Mouse (Mus musculus) urinary bladder, adult 2 months (tissue): ENCODE measurements around the gene Rfx8. TPM values are rescaled to one million over a fixed set of nuclear protein-coding genes. Genes with fewer than 3 reads are reported as not detected.

ENCODE experiments used
- DNase-seq: peaks from one replicate; pipeline ENCODE4 v3.0.0; 2022; ENCODE audit warnings: low spot score
- polyA plus RNA-seq: library from polyadenylated mRNA; depleted of rRNA; stranded (reverse); fragments of >200 nt; gene quantifications from 2 replicates; pipeline ENCODE4 v1.2.3, GENCODE M21; 2012; rRNA removed

The Rfx8 gene
- polyA plus RNA-seq = 0.10 and 0.23 TPM in 2 replicates

DNA sequence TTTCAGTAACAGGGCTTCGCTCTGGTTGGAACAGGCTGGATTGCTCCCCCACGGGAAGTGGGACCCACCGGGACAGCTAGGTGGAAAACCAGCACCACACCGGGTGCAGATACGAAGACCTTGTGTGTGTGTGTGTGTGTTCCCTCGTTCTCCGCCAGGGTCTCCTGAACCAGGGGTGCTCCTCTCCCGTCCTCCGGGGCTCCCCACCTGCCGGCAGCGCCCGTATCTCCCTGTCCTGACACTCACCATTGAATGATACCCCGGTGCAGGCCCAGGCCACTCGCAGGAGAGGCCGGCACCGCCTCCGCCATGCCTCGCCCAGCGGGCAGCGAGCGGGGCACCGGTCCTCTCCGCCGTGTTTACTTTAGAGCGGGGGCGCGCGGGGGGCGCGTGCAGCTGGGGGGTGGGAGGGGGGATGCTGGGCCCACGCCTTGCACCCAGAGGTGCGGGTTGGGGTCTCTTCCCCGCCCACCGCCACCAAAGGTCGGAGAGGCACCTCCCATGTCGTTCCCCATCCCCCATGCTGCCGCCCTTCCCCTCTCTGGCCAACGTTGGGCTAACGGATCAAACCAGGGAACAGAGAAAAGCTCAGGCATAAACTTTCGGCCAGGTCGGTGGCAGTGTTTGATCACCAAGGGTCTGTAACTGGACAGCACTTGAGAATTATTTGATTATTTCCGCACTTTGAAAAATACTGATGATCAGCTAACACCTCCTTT lies at the start of gene Rfx8:
Rfx8 (minus strand) TSS at position 366 of the 719 bp plus-strand sequence.
- DNase-seq = no peak

DNA sequence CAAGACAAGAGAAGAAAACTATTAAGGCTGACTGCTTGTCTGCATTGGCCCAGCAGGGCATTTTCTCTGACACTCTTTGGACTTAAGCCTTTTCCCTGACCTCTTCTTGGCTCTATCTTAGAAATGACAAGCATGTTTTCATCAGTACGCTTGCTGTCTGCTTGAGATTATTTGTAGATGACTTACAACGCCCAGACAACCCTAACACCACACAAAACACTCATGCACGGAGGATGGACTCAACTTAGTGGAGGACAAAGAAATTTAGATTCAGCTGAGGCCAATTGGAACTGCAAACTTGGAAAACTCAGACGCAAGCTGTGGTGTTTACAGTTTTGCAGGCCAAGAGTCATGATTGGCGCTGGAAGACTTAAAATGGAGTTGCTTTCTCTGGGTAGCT lies 49.6 kb upstream of the Rfx8 start:
- DNase-seq = no peak

DNA sequence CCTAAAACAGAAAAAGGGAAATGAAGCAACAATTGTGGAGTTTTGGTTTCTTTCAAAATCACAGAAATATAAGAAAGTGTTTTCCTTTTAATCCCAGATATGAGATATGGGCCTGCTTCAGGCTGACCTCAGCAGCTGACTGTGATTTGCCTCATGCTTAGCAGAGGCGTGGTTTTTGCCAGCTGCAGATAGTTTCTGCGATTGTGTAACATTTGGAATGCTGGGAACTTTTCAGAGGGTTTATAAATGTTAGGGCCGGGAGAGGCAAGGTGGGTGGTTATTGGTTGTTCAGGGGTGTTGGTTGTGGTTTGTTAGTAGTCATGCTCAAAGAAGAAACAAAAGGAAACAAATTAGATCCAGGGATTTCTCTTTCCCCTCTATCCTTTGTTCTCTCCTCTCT lies 47.2 kb upstream of the Rfx8 start:
- DNase-seq = no peak

DNA sequence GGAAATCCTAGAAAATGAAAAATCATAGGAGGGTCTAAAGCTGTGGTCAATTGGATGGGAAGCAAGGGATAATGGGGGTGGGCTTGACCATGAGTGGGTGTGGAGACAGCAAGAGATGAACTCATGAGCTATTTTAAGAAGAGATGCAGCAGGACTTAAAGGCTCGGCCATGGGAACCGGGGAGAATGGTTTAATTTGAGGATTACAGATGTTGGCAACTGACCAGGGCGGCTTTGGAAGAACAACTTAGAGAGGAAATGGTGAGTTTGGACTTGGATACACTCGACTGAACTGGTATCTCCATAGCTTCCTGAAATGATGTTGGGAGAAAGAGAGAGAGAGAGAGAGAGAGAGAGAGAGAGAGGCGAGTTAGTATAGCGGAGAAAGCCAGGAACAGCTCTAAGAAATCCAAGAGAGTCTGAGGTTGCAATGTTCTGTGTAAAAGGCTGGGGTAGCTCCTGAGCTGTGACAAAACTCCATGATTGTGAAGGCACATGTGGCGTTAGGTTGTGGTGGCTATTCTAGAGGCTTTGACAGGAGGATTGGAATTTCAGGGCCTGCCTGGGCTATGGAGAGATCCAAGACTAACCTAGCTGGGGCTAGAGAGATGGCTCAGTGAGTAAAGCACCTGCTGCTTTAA lies 45.2 kb upstream of the Rfx8 start:
- DNase-seq = no peak

DNA sequence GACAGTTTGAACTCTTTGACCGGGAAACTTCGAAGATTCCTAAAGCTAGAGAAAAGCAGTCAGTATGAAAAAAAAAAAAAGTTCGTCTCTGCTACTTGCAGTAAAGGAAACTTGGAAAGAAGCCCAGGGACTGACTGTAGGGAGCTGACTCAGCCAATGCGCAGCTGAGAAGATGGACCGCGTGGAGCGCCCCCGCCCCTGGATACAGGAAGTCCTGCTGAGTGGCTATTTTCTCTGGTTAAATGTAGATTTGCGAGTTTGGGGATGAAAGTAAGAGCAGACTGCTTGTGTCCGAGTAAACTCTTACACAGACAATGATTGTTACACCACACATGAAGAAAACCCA lies 41.2 kb upstream of the Rfx8 start:
- DNase-seq = peak; percentile 39

DNA sequence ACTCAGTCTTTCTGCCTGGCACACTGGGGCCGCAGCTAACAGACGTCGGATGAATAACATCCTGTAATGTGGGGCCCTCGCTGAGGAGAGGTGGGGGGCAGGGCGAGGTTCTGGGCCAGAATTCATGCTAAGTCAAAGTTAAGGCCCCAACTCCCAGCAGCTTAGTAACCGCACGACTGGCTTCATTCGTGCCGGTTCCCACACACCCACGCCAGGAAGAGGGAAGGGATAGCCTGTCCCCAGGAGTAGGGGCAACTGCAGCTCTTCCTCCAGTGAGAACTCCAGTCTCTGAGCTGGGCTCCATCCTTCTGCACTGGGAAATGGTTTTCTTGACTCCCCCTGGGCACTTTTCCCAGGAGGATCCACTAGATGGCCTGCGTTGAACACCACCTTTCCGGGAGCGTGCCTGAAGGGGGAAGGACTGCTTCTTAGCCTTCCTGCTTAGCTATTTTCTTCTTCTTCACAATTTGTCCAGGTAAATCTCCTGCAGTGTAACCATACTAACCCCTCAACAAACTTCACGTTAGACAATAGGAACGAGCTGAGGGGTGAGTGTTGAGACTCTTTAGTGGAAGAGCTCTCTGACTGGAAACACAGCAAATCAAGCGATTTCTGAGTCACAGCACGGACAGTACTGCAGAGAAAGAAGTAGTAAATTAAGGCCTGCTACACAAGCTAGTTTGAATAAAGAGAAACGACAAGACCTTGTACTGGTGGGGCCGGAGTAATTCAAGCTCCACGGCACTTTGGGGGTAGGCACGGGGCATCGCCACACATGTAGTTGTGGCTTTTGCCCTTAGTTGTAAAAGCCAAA lies 40.6 kb upstream of the Rfx8 start:
- DNase-seq = peak; percentile 32

DNA sequence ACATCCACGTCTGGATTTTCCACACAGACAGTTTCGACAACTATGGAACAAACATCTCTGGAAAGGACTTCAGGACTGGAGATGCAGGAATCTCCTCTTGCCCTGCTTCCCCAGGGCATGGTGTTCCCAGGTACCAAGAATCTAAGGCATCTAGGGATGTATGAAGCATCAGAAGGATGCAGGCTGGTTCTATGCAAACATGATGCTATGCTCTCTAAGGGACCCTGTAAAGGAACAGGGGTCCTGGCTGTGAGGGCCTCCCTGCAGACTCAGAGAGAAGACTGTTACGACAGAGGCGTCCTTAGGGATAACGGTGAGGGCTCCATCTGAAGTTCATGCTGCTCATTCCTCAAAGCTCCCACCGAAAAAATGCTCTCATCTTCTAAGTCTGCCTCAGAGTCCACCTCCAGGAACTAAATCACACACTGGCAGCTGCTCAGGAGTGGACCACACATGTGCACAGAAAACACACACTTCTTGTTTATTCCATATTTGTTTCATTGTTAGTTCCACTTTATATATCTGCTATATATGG lies 39.5 kb upstream of the Rfx8 start:
- no peak for DNase-seq

DNA sequence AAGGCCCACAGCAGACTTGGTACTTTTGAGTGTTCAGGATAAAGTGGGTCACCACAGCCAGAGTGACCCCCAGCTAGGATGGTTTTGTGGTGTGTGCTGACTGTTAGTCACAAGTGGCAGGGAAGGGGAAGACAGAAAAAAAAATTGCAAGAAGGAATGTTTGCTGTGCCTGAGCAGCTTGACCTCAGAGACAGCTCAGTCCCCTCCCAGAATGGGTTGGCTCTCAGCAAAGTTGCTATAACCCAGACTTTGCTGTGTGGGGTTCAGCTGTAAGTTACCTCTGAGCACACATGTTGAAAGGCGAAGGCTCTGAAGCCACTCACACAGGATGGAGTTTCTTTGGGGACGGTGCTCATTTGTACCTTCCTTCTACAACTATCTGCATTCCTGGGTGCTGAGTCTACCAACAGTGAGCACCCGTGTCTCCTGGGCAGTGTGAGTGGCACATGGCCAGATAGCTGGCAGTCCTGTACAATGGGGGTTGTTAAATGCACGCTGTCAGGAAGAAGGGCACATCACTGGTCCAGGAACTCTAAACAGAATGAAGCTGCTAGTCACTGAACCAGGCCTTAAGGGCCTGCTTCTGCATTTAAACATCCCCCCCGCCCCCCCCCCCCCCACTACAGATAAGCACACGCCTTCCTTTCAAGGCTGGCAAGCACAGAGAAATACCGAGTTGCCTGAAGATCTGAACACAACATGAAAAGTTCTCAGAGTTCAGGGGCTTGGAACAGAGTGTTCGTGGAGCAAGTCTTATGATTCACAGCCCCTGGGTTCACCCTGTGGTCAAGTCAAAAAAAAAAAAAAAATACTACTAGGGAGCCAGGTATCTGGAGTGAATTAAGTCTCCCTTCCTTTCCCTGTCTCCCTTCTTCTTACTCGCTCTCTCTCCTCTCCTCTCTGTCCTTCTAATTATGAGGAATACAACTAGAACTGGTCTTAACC lies 38.7 kb upstream of the Rfx8 start:
- DNase-seq = no peak

DNA sequence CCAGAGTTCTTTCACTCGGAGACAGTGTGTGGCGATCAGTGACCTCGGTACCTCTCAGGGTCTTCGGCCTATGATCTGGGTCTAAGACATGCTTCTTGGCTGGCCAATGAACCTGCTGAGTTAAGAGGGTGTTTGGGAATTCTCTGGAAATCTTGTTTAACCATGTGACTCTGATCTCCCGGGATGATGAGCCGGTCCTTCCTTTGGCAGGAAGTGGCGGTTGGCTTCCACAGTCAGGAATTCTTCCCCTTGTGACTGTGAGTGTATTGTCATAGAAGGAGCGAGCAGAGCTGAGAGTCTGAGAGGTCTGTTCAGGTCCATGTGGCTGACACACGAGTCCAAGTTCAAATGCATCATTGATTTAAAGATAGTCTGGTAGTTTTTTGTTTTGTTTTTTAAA lies 37.4 kb upstream of the Rfx8 start:
- no peak for DNase-seq

DNA sequence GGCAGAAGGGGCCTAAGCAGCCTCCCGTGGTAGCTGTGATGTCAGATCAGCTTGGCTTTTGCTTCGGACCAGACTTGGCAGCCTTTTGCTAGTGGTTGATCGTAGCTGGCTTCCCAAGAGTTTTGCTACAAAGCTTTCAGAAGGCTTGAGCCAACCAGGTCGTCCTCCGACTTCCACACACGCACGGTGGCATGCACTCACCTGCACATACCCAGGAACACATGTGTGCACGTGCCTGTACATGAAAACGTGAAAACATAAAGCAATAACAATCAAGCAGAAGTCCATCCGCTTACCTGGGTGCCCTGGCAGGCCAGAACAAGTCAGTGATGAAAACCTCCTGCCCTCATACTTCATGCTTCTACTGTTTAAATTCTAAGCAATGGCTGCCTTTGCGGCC lies 36.2 kb upstream of the Rfx8 start:
- peak; percentile 36 for DNase-seq

DNA sequence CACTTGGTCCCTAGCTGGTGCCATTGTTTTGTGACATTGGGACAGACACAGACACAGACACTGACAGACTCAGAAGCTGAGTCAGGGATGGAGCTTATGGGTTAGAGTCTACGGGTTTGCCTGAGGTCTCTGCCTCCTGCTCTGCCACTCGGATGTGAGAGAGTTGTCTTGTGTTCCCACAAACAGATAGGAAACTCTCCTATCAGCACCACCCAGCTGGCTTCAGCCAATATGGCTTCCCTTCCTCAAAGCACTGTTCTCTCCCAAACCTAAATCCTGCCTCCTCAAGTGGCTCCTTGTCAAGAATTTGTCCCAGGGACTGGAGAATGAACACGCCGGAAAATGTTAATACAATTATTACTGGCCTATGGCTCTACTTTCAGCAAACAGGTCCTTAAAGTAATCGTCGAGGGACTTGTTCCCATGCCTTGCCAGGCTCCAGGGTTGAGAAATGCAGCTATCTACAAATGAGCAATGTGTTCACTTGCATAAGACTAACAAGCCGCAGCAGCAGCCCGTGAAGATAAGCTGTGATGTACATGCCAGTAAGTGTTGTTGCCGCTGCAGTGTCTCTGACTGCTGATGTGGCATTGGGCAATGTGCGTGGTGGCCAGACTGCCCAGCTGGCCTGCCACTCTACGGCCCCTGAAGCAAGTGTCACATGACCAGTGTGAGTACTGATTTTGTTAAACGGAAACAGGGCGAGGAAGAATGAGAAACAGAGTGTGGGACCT lies 33.6 kb upstream of the Rfx8 start:
- no peak for DNase-seq

DNA sequence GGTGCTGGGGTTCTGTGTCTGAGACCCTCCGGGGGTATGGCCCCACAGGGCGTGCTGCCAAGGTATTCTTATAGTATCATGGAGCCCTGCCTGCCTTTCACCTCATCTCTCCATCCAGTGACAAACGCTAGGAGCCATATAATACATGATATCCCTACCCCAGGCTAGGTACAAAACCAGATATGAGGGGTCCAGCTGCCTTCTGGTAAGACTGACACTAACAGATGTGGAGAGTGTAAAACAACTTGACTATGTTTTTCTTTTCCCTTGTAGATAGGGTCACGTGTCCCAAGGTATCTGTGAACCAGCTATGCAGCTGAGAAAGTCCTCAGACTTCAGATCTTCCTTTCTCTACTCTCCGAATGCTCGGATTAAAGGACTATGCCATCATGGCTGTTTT lies 30.7 kb upstream of the Rfx8 start:
- no peak for DNase-seq

DNA sequence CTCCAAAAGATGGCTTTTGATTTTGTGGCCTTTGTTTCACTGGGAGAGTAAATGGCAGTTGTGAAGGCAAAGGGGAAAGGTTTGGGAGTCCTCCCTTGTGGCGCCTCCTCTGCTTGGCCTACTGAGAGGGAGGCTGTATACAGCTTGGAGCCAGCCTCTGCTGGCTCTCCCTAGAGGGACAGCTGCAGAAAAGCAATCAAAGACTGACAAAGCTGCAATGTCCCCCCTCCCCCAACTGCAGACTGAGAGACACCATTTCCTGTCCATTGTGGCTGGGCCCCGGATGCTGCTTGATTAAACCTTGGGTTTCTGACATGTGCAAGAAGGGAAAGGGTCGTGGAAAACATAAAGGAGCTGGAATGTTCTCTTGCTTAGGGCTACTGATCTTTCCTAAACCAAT lies 28.9 kb upstream of the Rfx8 start:
- no peak for DNase-seq

DNA sequence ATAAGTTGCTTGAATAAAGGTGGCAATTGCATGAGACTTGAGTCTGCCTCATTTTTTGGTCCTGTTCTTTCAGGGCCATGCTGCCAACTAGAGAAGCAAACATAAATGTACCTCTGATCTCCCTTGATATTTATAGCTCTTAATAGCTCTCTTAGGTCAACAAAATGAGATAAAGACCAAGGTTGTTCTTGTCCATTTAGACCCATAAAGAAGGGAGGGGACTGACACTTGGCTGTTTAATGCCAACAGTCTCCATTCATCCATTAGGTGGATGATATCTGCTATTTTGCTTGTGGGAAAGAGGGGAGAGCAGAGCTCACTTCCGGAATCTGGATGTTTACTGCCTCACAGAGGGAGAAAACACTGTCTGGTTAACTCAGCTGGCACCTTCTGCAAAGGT lies 28.4 kb upstream of the Rfx8 start:
- no peak for DNase-seq

DNA sequence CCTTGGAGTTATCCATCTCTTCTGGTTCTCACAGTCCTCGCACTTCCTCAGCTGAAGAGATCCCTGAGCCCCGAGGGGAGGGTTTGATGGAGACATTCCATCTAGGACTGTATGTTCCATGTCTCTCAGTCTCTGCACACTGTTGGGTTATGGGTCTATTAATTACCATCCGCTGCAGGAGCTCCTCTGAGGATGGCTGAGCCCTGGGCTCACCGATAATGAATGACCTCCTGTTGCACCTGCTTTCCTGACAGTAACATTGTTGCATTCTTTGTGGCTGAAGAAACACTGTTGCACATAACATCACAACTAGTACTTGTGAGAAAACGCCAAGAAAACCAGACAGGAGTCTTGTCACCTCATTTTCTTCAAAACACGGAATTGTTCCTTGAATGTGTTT lies 27.9 kb upstream of the Rfx8 start:
- DNase-seq = no peak

DNA sequence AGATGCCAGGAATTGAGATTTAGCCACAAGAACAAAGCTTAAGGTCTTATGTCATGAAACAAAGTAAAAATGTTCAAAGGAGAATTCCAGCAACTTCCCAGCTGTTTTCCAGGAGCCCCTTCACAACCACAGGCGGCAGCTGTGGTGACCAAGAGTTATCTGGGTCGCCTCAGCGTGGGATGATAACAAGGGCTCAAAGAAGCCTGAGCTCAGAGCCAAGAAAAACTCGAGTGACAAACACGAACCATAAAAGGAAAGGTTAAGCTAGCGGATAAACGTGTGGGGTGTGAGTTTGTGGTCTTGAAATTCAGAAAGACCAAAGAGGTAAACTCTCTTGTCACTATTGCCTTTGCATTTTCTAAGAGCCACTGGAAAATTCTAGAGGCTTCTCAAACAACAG lies 25.7 kb upstream of the Rfx8 start:
- no peak for DNase-seq

DNA sequence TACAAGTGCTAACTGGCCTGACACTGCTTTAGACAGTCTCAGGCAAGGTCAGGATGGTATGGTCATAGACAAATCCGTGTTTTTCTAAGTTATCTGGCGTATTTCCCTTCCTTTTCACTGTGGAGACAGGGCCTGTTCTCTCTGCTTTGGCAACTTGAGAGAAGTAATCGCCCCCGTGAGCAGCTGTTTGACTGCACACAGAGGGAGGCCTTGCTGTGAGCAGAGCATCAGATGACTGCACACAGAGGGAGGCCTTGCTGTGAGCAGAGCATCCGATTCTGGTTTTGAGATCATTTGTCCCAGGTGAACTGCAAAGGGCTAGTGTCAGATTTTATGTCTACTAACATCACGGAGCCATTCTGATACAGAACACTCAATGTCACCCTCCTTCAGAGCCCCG lies 20.2 kb upstream of the Rfx8 start:
- no peak for DNase-seq

DNA sequence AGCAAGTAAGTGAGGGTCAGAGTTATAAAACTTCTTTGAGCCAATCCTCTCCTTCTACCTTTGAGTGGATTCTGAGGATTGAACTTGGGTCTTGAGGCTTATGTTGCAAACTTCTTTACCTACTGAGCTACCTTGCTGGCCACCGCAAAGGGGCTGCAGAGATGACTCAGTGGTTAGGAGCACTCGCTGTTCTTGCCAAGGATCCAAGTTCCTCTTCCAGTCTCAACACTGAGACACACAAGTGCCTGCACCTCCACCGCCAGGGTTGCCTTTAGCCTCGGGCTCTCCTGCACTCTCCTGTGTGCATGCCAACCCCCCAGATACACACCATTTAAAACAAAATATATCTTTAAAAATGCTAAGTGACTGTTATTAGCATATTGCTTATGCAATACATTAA lies 19.2 kb upstream of the Rfx8 start:
- DNase-seq = no peak

DNA sequence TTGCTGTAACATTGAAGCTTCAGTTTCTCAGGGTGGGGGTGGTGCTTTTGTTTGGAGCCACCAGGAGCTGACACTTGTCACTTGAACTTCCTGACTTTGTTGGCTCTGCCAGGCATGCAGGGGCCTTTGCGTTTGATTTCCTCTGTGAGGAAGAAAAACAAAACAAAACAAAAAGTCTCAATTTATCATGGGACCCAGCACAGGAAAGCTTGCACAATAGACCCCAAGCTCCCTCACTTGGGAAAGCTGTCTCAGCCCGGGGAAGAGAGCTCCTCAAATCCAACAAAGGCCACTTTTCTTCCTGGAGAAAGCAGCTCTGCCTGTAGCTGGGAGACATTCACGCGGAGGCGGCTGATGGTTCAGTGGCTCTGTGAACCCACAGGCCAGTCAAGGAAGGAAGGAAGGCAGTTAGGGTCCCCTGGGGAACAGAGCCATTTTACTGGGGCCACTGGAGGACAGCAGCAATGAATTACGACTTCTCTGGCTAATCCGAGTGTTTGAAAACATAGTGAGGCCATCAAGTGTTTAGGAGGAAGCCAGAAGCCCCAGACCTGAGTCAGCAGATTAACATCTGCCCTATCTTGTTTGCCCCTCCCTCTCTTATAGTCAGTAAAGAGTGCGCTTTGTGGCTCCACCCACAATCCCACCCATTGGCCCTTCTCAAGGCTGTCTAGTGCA lies 15.3 kb upstream of the Rfx8 start:
- no peak for DNase-seq

DNA sequence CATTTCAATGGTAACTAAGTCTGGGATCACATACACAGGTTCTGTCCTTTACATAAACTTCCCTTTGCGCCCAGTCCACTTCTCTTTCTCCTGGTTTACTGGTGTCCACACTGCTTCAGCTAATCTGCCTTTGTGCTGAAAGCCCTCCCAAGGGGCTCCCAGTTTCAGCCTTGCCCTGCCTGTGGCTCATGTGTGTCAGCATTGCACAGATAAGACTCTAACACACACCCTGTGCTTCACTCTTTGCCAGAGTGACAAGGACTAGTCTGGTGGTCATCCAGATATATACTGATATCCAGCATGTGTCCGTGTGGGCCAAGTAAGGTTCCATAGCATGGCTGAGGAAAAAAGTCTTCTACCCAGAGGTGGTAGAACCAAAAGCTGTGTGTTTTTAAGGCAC lies 14.7 kb upstream of the Rfx8 start:
- no peak for DNase-seq
